Mouse (Mus musculus) bone marrow, adult 2 months (tissue): ENCODE data around the gene Xylb. TPM values are rescaled to one million over a fixed set of nuclear protein-coding genes. Genes with fewer than 3 reads are reported as not detected.

Experiments
- H3K27ac ChIP-seq: fragments of 200-500 bp; 2 replicates; pipeline ENCODE4 v1.5.1; 2012; ENCODE audit warnings: low read depth, mild to moderate bottlenecking, control low read depth, inconsistent platforms, low read length; ENCODE audit not compliant: control insufficient read depth, poor library complexity, insufficient read depth
- H3K4me1 ChIP-seq: fragments of 200-500 bp; 2 replicates; pipeline ENCODE4 v1.6.1; 2011; ENCODE audit warnings: low read length; ENCODE audit not compliant: control insufficient read depth, insufficient read depth
- H3K4me3 ChIP-seq: fragments of 200-500 bp; replicated peaks from 2 replicates; pipeline ENCODE3; 2011; ENCODE audit warnings: mild to moderate bottlenecking, low read depth, low read length, control low read depth; ENCODE audit not compliant: control insufficient read depth
- CTCF ChIP-seq: fragments of 200-500 bp; IDR thresholded peaks from 2 replicates; pipeline ENCODE4 v1.5.1; 2011; ENCODE audit warnings: low read length, control low read depth; ENCODE audit not compliant: control insufficient read depth, insufficient read depth
- POLR2A ChIP-seq: fragments of 200-500 bp; IDR thresholded peaks from 2 replicates; pipeline ENCODE4 v1.6.1; 2011; ENCODE audit warnings: low read depth, mild to moderate bottlenecking, control low read depth, low read length, borderline replicate concordance; ENCODE audit not compliant: control insufficient read depth
- WGBS: fragments of 180-500 bp; shearing (Covaris S2); methylation state at CpG from one replicate; pipeline ENCODE4 v1.1.7; 2018; 5-methylcytosine and 5-hydroxymethylcytosine counted together
- polyA plus RNA-seq: library from polyadenylated mRNA; stranded (reverse); fragments of >200 nt; gene quantifications from 2 replicates; pipeline ENCODE4 v1.2.4, GENCODE M21; 2011; ENCODE audit warnings: low replicate concordance; ENCODE audit not compliant: missing spikeins, insufficient read depth, insufficient read length

Xylb gene
- polyA plus RNA-seq = 1.5 and 2.3 TPM in 2 replicates

- H3K27ac ChIP-seq = no peak within 1 kb of the TSS
- H3K4me1 ChIP-seq = no peaks in the 10 kb centered on the region
- peak within 1 kb of the TSS; percentile 47 for H3K4me3 ChIP-seq
- TF ChIP-seq POLR2A = no peak
- peak; percentile 64 for TF ChIP-seq CTCF
- 3% methylated on average over 65 of the region's 65 CpGs for WGBS
Observed at GRCm38 (mm10) chr9:119357331-119358057, at the start of gene Xylb. TSS of gene Xylb (plus strand) at chr9:119357381.

DNA sequence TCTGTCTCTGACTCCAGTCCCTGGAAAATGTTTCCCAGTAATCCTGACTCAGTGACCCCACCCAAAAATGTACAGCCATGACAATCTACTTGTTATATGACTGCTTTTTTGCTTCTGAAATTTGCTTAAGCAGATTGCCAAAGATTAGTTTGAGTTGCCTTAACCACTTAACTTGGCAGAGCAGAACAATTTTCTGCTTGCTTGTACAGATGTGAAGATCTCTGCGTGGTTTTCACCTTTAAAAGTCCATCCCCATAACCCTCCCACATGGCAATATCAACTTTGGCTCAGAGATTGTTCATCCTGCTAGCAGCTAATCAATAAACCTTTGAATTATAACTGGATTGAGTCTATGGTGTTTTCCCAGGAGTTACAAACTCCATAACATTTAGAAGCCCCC, 48.1 kb upstream of the Xylb start:
- TF ChIP-seq CTCF (no peak), POLR2A (no peak)
- Histone ChIP-seq H3K27ac (no peak overlapping the region), H3K4me1 (no peaks in the 10 kb centered on the region; the same call in 1 of the 2 replicates), H3K4me3 (no peak overlapping the region)
- 74% methylated on average over 1 of the region's 1 CpGs for WGBS

GRCm38 (mm10) chr9:119313096-119313495, 44.1 kb upstream of the Xylb start:
- TF ChIP-seq POLR2A (no peak), CTCF (no peak)
- H3K4me1 ChIP-seq = no peaks in the 10 kb centered on the region; the same call in 1 of the 2 replicates
- WGBS = 93% methylated on average over 10 of the region's 10 CpGs
- H3K27ac ChIP-seq = no peak overlapping the region
- no peak overlapping the region for H3K4me3 ChIP-seq

GRCm38 (mm10) chr9:119318891-119319290, 38.3 kb upstream of the Xylb start:
- Histone ChIP-seq H3K4me3 (no peak overlapping the region), H3K27ac (no peak overlapping the region), H3K4me1 (peaks cover 2% of the 10 kb centered on the region; the same call in 1 of the 2 replicates)
- 83% methylated on average over 1 of the region's 1 CpGs for WGBS
- TF ChIP-seq CTCF (no peak), POLR2A (no peak)

DNA sequence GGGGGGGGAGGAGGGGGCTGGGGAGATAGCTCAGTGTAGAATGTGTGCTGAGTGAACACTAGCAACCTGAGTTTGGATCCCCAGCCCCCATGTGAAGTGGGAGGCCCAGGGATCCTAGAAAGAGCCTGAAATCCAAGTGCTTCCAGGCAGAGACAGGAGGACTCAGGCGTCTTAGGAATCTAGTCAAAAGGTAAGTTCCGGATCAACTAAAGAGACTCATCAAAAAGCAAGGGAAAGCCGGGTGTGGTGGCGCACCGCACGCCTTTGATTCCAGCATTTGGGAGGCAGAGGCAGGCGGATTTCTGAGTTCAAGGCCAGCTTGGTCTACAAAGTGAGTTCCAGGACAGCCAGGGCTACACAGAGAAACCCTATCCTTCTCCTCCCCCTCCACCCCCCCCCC, 36.7 kb upstream of the Xylb start:
- Histone ChIP-seq H3K27ac (no peak overlapping the region), H3K4me1 (peaks cover 2% of the 10 kb centered on the region; the same call in 1 of the 2 replicates), H3K4me3 (no peak overlapping the region)
- TF ChIP-seq CTCF (no peak), POLR2A (no peak)
- 90% methylated on average over 7 of the region's 7 CpGs for WGBS

DNA sequence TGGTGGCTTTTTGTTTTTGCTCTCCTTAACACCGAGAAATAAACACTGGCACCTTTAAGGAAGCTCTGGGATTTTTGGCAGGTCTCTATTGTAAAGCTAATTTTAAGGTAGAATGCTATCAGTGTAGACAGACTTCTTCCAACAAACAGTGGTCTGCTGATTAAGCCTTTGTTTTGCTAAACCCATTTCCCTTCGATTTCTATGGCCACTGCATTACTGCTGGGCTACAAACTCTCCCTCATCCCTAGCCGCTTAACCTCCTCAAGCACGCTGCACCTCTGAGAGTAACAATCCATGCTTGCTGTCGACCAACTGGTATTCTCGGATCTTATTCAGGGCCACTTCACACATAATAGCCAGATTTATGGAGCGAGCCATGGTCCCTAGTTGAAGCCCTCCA, 36.2 kb upstream of the Xylb start:
- Histone ChIP-seq H3K27ac (no peak overlapping the region), H3K4me1 (peaks cover 2% of the 10 kb centered on the region; the same call in 1 of the 2 replicates), H3K4me3 (peak overlapping the region; percentile 13)
- TF ChIP-seq CTCF = no peak
- no peak for TF ChIP-seq POLR2A
- 38% methylated on average over 7 of the region's 7 CpGs for WGBS

DNA sequence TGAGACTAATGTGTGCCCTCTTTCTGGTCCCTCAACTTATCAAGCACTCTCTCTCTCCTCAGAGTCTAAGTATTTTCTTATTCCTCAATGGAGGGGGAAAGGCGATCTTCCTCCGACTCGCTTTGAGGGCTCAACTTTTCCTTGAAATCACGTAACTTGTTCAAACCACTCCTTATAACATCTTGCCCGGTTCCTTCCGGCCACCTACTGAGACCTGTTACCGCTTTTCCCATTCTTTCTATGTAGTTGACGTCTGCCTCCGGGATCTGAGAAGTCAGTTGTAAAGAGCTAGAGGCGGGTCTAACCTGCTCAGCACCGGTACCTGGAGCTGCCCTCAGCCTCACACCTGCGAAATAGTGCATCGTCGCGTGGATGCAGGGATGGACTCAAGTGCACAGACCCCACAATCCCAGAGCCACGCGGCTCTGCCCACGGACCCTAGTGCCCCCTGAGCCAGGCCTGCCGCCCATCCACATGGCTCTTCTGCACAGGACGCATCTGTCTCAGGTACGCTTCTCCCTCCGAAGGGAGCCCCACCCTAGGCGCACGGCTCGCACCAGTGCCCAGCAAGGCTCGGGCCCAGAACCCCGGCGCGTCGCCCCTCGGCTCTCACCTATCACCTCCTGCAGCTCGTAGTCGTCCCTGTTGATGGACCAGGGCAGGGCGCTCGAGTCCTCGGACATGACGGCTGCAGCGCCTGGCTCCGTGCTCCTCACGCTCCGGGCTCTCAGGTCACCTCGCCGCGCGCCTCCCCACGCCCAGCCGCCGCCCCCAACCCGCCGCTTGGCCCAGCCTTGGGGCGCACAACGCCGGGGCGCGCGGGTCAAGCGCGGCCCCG, 35.6 kb upstream of the Xylb start:
- peak overlapping the region; percentile 77 for H3K4me3 ChIP-seq
- WGBS = under 1% methylated on average over 56 of the region's 59 CpGs
- TF ChIP-seq CTCF (no peak), POLR2A (0 out of 2 replicates have a peak, but pooled peaks have one; percentile 15)
- H3K27ac ChIP-seq = peak overlapping the region; percentile 98
- peaks cover 2% of the 10 kb centered on the region; the same call in 1 of the 2 replicates for H3K4me1 ChIP-seq
